Mouse (Mus musculus): Measurements from ENCODE around the gene Tmem95.

Gene Tmem95

GRCm38 (mm10) chr11:69910781-69911560 is 33.2 kb upstream of the Tmem95 start:
- in situ Hi-C loops (cut with MboI, MseI): no loop called here

- in situ Hi-C loops (cut with MboI, MseI): no loop called here
Observed at GRCm38 (mm10) chr11:69910177-69910576, 32.4 kb upstream of the Tmem95 start.

DNA sequence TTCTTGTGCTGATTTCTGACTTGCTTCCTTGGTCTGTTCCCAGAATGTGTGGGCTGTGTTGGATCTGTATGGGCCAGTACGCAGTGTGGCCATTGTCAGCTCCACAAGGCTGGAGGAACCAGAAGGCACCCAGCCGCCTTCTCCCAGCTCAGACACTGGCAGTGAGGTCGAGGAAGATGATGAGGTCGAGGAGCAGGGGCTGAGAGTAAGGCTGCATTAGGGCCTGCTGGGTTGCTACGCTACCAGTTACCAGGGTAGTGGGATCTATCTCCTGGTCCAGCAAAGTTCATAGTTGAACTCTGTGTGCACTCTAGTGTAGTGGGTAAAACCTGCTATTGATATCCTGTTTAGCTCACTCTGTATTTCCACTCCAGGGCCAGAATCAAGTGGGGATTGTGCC is 31.4 kb upstream of the Tmem95 start:
- in situ Hi-C loops (cut with MboI, MseI): no loop called here

DNA sequence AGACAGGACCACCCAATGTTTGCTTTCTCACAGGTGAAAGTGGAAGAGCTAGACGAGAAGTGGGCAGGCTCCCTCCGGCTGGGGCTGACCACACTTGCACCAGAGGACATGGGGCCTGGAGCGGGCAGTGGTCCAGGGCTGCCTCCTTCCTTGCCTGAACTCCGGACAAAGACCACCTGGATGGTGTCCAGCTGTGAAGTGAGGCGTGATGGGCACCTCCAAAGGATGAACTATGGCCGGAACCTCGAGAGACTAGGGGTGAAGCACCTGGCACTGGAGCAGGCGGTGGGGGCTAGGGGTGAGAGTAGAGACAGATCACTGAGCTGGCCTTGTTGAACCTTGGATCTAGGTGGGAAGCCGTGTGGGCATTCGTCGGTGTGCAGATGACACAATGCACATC is 30.8 kb upstream of the Tmem95 start:
- in situ Hi-C loops (cut with MboI, MseI): no loop called here

- in situ Hi-C loops (cut with MboI, MseI): no loop called here
Observed at GRCm38 (mm10) chr11:69904311-69904710, 26.5 kb upstream of the Tmem95 start.

DNA sequence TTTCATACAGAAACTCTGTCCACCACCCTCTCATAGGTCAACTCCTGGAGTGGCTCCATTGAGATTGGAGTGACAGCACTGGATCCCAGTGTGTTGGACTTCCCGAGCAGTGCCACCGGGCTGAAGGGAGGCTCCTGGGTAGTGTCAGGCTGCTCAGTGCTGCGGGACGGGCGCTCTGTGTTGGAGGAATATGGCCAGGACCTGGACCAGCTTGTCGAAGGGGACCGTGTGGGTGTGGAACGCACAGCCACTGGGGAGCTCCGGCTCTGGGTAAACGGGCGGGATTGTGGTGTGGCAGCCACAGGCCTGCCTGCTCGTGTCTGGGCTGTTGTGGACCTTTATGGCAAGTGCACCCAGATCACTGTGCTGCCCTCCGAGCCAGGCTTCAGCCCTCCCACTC is 25.2 kb upstream of the Tmem95 start:
- in situ Hi-C loops (cut with MboI, MseI): no loop called here

DNA sequence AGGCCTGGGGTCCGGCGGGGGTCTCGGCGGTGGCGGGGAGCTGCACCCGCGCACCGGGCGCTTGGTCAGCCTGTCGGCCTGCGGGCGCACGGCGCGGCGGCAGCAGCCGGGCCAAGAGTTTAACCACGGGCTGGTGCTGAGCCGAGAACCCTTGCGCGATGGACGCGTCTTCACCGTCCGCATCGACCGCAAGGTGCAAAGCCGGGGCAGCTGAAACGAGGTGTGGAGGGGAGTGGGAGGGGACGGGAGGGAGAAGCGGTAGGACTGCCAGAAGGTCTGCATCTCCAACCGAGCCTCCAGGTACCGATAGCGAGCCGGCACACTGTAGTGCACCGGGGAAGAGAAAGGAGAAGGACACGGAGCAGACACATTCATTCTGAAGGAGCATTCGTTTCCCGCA is 24.2 kb upstream of the Tmem95 start:
- in situ Hi-C loops (cut with MboI, MseI): no loop called here

DNA sequence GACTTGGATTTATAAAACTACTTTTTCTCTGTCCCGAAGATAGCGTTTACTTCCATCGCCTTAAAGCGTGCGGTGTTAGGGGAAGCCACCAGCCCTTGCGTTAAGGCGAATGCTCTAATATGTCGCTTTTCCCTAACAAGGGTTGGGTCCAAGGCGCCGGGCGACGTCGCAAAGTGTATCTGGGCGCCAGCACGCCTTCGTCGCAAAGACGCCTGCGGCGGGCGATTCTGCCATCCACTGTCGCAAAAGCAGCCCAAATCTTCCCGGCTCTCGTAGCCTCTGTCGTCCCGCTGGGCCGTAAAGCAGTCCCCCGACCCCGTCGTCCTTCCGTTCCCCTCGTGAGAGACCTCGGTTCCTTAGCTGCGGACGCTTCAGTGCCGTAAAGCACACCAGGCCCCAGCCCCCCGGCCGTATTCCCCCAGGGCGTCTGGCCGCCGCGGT is 23.6 kb upstream of the Tmem95 start:
- in situ Hi-C loops (cut with MboI, MseI): no loop called here

GRCm38 (mm10) chr11:69900471-69901405 is 22.9 kb upstream of the Tmem95 start, which contains the start of the genes 2810408A11Rik and Neurl4:
TSS of gene 2810408A11Rik (minus strand) at chr11:69900987.
TSS of gene Neurl4 (plus strand) at chr11:69901072.
- in situ Hi-C loops (cut with MboI, MseI): no loop called here

DNA sequence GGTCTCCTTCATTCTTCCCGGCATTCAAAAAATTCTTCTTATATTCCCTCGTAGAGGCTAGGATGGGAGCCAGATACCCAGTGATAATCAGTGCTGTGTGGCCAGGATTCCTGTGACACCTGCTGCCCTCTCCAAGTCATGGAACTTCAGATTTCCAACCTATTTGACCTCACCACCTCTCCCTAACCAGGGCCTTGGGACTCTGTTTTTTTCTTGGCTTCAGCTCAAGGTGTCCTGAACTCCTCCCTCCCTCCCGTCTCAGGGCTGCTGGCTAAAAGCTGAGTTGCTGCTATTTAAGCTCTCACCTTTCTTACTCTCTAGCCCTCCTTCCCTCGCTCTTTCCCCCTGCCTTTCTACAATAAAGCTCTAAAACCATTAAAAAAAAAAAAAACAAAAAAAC is 22.1 kb upstream of the Tmem95 start:
- in situ Hi-C loops (cut with MboI, MseI): loop anchor here (10.0 kb wide), 1 partner anchor 495 kb away; no protein-coding TSS in a partner anchor

DNA sequence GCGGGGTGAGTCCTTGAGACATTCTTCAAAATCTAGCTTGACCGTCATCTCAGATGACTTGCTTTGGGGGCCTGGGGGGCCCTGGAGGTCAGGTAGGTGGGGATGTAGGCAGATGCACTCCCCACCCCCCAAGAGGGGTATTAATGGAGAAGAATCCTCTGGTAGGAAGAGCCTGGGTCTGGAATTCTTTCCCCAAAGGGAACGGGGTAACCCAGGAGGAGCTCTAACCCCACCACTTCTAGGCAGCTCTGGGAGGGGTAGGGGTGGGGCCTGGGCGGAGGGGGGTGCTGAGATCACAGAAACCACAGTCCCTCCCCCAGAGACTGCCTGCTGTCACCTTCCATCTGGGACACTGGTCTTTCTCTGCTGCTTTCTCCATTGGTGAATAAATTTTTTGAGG is 17.5 kb upstream of the Tmem95 start, which contains the start of gene Acap1:
Acap1 (minus strand) TSS at position 249 of the 400 bp plus-strand sequence.
- in situ Hi-C loops (cut with MboI, MseI): loop anchor here (10.0 kb wide), 1 partner anchor 490 kb away; no protein-coding TSS in a partner anchor

GRCm38 (mm10) chr11:69894671-69895070 is 16.9 kb upstream of the Tmem95 start:
- in situ Hi-C loops (cut with MboI, MseI): loop anchor here (10.0 kb wide), 1 partner anchor 490 kb away; no protein-coding TSS in a partner anchor

- in situ Hi-C loops (cut with MboI, MseI): loop anchor here (10.0 kb wide), 1 partner anchor 487 kb away; no protein-coding TSS in a partner anchor
Observed at GRCm38 (mm10) chr11:69891482-69891881, 13.7 kb upstream of the Tmem95 start.

- in situ Hi-C loops (cut with MboI, MseI): no loop called here
Observed at GRCm38 (mm10) chr11:69886907-69887635, 9.3 kb upstream of the Tmem95 start.

DNA sequence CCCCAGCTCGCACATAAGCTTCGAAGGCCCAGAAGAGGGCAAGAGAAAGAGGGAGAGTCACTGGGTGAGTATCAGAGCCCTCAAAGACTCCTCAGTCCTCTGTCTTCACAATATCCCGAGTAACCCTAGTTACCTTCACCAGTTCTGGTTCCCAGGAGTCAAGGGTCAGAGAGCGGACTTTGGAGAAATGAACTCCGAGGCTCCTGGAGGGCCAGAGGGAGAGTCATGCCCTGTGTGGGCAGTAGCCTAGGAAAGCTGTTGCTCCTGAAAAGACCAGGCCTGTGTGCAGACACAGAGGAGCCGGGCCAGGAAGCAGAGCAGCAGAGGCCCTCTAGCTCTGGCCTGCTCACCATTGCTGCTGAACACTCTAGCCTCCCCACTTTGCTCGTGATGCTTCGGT is 6.8 kb upstream of the Tmem95 start:
- in situ Hi-C loops (cut with MboI, MseI): no loop called here

- in situ Hi-C loops (cut with MboI, MseI): no loop called here
Observed at GRCm38 (mm10) chr11:69884240-69884639, 6.4 kb upstream of the Tmem95 start.

GRCm38 (mm10) chr11:69883527-69884151 is 5.8 kb upstream of the Tmem95 start:
- in situ Hi-C loops (cut with MboI, MseI): no loop called here

DNA sequence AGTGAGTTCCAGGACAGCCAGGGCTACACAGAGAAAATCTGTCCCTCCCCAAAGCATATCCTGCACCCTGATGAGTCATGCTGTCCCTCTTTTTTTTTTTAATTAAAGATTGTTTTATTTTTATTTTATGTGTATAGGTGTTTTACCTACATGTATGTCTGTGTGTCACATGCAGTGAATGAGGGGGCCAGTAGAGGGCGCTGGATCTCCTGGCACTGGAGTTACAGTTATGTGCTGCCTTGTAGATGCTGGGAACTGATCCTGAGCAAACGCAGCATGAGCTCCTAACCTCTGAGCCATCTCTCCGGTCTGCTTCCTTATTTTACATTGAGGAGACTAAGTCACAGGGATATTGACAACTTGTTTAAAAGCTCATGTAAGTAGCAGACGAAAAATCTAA is 5.2 kb upstream of the Tmem95 start:
- in situ Hi-C loops (cut with MboI, MseI): no loop called here

DNA sequence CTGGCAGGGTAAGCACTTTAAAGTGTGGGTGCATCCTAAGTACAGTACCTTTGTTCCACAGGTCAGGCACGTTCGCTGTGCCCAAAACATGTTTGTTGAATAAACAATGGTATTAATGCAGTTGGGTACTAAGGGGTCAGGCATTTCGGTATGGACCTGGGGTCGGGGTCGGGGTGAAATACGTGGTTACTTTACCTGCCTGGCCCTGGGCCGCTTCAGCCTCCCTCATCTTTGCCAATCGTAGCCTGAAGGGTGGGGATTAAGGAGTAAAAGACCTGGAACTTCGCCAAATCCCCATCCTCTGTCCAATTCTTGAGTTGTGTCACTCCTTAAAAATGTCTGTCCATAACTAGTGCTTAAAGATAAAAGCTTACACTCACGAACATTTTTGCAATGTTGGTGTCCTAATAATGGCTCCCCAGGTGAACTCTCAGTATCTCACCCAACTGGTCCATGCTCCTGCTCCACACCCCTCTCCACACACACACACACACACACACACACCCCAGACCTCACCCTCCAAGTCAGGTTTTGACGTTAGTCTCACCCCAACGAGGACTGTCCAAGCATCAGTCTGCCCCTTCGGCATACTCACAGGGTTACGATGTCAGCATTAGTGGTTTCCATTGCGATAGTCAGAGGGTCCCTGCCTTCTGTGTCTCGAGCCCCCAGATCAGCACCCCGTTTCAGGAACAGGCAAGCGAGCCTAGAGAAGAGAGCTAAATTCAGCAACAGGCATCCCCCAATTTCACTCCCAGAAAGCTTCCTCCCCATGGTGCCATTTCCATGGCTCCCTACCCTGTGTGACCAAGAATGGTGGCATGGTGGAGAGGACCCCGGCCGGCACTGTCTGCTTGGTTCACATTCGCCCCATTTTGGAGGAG is 4.2 kb upstream of the Tmem95 start:
- in situ Hi-C loops (cut with MboI, MseI): no loop called here
